Mouse (Mus musculus) midbrain, embryonic 15.5 days (tissue): ENCODE data around the gene Sytl3. TPM values are rescaled to one million over a fixed set of nuclear protein-coding genes. Genes with fewer than 3 reads are reported as not detected.
"Not testable (repeated sequence)": the region's sequence is repeated elsewhere in the genome, so short reads cannot be mapped to it uniquely, and the experiment has no call there.

Experiments used
- ATAC-seq: fragments of 200-750 bp; cut with Nextera tagmentation; replicated peaks from 2 replicates; pipeline ENCODE4 v1.8.0; 2017; ENCODE audit warnings: moderate TSS enrichment
- H3K27ac ChIP-seq: fragments of 300-500 bp; sonication (generic); 2 replicates; pipeline ENCODE4 v1.5.1; 2015; ENCODE audit warnings: mild to moderate bottlenecking, inconsistent platforms
- H3K27me3 ChIP-seq: fragments of 300-500 bp; sonication (generic); replicated peaks from 2 replicates; pipeline ENCODE4 v1.6.1; 2015; ENCODE audit warnings: inconsistent platforms
- H3K36me3 ChIP-seq: fragments of 300-500 bp; sonication (generic); replicated peaks from 2 replicates; pipeline ENCODE4 v1.6.1; 2015; ENCODE audit warnings: inconsistent platforms
- H3K4me1 ChIP-seq: fragments of 300-500 bp; sonication (generic); 2 replicates; pipeline ENCODE4 v1.6.1; 2015; ENCODE audit warnings: inconsistent platforms
- H3K4me2 ChIP-seq: fragments of 300-500 bp; sonication (generic); 2 replicates; pipeline ENCODE4 v1.6.1; 2015; ENCODE audit warnings: inconsistent platforms, mild to moderate bottlenecking, moderate library complexity
- H3K4me3 ChIP-seq: fragments of 300-500 bp; sonication (generic); 2 replicates; pipeline ENCODE4 v1.5.1; 2015; ENCODE audit warnings: mild to moderate bottlenecking, inconsistent platforms
- H3K9ac ChIP-seq: fragments of 300-500 bp; sonication (generic); 2 replicates; pipeline ENCODE4 v1.6.1; 2015; ENCODE audit warnings: mild to moderate bottlenecking, inconsistent platforms
- H3K9me3 ChIP-seq: fragments of 300-500 bp; sonication (generic); 2 replicates; pipeline ENCODE4 v1.6.1; 2016; ENCODE audit warnings: inconsistent platforms
- WGBS: fragments of 180-500 bp; shearing (Covaris S2); methylation state at CpG from one replicate; pipeline ENCODE4 v1.1.7; 2015; ENCODE audit warnings: mixed read lengths; 5-methylcytosine and 5-hydroxymethylcytosine counted together
- polyA plus RNA-seq: library from polyadenylated mRNA; unstranded; fragments of >200 nt; fragmentation: Nextera tagmentation; extraction: Ambion mirVana; gene quantifications from 2 replicates; pipeline ENCODE4 v1.2.1, GENCODE M21; 2015

Sytl3 gene
- polyA plus RNA-seq, 1 experiment from 2014 or later = 0.90 TPM

GRCm38 (mm10) chr17:6653341-6653946, 5.4 kb upstream of the Sytl3 start:
- not testable (repeated sequence) for H3K36me3 ChIP-seq, H3K9ac ChIP-seq, ATAC-seq, H3K4me3 ChIP-seq, H3K4me2 ChIP-seq, H3K4me1 ChIP-seq, H3K9me3 ChIP-seq, H3K27ac ChIP-seq, H3K27me3 ChIP-seq
- 88% methylated on average over 5 of the region's 5 CpGs for WGBS

- H3K9ac ChIP-seq = peak overlapping the region; percentile 47
- WGBS = 1% methylated on average over 36 of the region's 36 CpGs
- not testable (repeated sequence) for H3K9me3 ChIP-seq, H3K36me3 ChIP-seq, H3K27me3 ChIP-seq, H3K4me1 ChIP-seq
- peak overlapping the region; percentile 45 for H3K4me3 ChIP-seq
- peak overlapping the region; percentile 48 for H3K4me2 ChIP-seq
- peak overlapping the region; percentile 92 for H3K27ac ChIP-seq
- ATAC-seq = peak; percentile 96
Observed at GRCm38 (mm10) chr17:6655087-6655511, 3.8 kb upstream of the Sytl3 start.

GRCm38 (mm10) chr17:6655567-6656281, 3.2 kb upstream of the Sytl3 start, which contains the start of gene Dynlt1f:
TSS of gene Dynlt1f (minus strand) at chr17:6655900.
- not testable (repeated sequence) for H3K9me3 ChIP-seq
- peak; percentile 96 for ATAC-seq

GRCm38 (mm10) chr17:6656471-6656870, 2.4 kb upstream of the Sytl3 start:
- H3K4me1 ChIP-seq, ATAC-seq, H3K4me3 ChIP-seq, H3K4me2 ChIP-seq, H3K27ac ChIP-seq, H3K9me3 ChIP-seq, H3K27me3 ChIP-seq, H3K9ac ChIP-seq, H3K36me3 ChIP-seq: not testable (repeated sequence)
- WGBS = 87% methylated on average over 3 of the region's 3 CpGs

More at GRCm38 (mm10) chr17:6655567-6656281, 3.2 kb upstream of the Sytl3 start, which contains the start of gene Dynlt1f:
- Histone ChIP-seq H3K4me2 (peak within 1 kb of the TSS; percentile 48), H3K9ac (peak within 1 kb of the TSS; percentile 47), H3K27ac (peak within 1 kb of the TSS; percentile 92), H3K4me3 (peak within 1 kb of the TSS; percentile 45)
- H3K4me1 ChIP-seq, H3K27me3 ChIP-seq, H3K36me3 ChIP-seq: not testable (repeated sequence)
- 2% methylated on average over 32 of the region's 33 CpGs for WGBS

GRCm38 (mm10) chr17:6660589-6660988, 1.7 kb downstream of the Sytl3 start:
- not testable (repeated sequence) for H3K4me1 ChIP-seq, H3K4me2 ChIP-seq, H3K9me3 ChIP-seq, ATAC-seq, H3K36me3 ChIP-seq, H3K27me3 ChIP-seq, H3K4me3 ChIP-seq, H3K27ac ChIP-seq, H3K9ac ChIP-seq
- 79% methylated on average over 6 of the region's 6 CpGs for WGBS

GRCm38 (mm10) chr17:6661093-6661816, 2.4 kb downstream of the Sytl3 start:
- 51% methylated on average over 10 of the region's 11 CpGs for WGBS
- not testable (repeated sequence) for H3K4me1 ChIP-seq, H3K27me3 ChIP-seq, H3K9ac ChIP-seq, H3K9me3 ChIP-seq, H3K4me2 ChIP-seq, H3K36me3 ChIP-seq, H3K27ac ChIP-seq, ATAC-seq, H3K4me3 ChIP-seq

- H3K4me2 ChIP-seq, H3K4me1 ChIP-seq, ATAC-seq, H3K36me3 ChIP-seq, H3K9me3 ChIP-seq, H3K27me3 ChIP-seq, H3K27ac ChIP-seq, H3K9ac ChIP-seq, H3K4me3 ChIP-seq: not testable (repeated sequence)
- 54% methylated on average over 3 of the region's 3 CpGs for WGBS
Observed at GRCm38 (mm10) chr17:6662840-6663239, 3.9 kb downstream of the Sytl3 start.

- not testable (repeated sequence) for H3K4me1 ChIP-seq, ATAC-seq, H3K4me2 ChIP-seq, H3K27ac ChIP-seq, H3K4me3 ChIP-seq, H3K9me3 ChIP-seq, H3K9ac ChIP-seq, H3K27me3 ChIP-seq, H3K36me3 ChIP-seq
- WGBS = 95% methylated on average over 4 of the region's 5 CpGs
Observed at GRCm38 (mm10) chr17:6665389-6665788, 6.5 kb downstream of the Sytl3 start.

GRCm38 (mm10) chr17:6668522-6668921, 9.6 kb downstream of the Sytl3 start:
- not testable (repeated sequence) for H3K36me3 ChIP-seq, H3K4me2 ChIP-seq, ATAC-seq, H3K4me3 ChIP-seq, H3K4me1 ChIP-seq, H3K9me3 ChIP-seq, H3K9ac ChIP-seq, H3K27me3 ChIP-seq, H3K27ac ChIP-seq
- WGBS = no CpG with 5 or more reads among the region's 6 CpGs

- not testable (repeated sequence) for H3K4me3 ChIP-seq, H3K4me2 ChIP-seq, ATAC-seq, H3K9me3 ChIP-seq, H3K27me3 ChIP-seq, H3K9ac ChIP-seq, H3K36me3 ChIP-seq, H3K4me1 ChIP-seq, H3K27ac ChIP-seq
- WGBS = 56% methylated on average over 5 of the region's 5 CpGs
Observed at GRCm38 (mm10) chr17:6674297-6674696, 15.4 kb downstream of the Sytl3 start.

- not testable (repeated sequence) for ATAC-seq
Observed at GRCm38 (mm10) chr17:6678063-6678462, 19.2 kb downstream of the Sytl3 start.

GRCm38 (mm10) chr17:6681721-6682120, 22.8 kb downstream of the Sytl3 start:
- H3K4me3 ChIP-seq, ATAC-seq, H3K36me3 ChIP-seq, H3K27ac ChIP-seq, H3K4me1 ChIP-seq, H3K27me3 ChIP-seq, H3K9ac ChIP-seq, H3K4me2 ChIP-seq, H3K9me3 ChIP-seq: not testable (repeated sequence)
- 71% methylated on average over 4 of the region's 4 CpGs for WGBS

More at GRCm38 (mm10) chr17:6678063-6678462, 19.2 kb downstream of the Sytl3 start:
- WGBS = 100% methylated on average over 1 of the region's 2 CpGs
- not testable (repeated sequence) for H3K27ac ChIP-seq, H3K9me3 ChIP-seq, H3K4me2 ChIP-seq, H3K4me3 ChIP-seq, H3K9ac ChIP-seq, H3K36me3 ChIP-seq, H3K27me3 ChIP-seq, H3K4me1 ChIP-seq
